Mouse (Mus musculus): ENCODE results near the gene Map3k4.

Gene Map3k4

DNA sequence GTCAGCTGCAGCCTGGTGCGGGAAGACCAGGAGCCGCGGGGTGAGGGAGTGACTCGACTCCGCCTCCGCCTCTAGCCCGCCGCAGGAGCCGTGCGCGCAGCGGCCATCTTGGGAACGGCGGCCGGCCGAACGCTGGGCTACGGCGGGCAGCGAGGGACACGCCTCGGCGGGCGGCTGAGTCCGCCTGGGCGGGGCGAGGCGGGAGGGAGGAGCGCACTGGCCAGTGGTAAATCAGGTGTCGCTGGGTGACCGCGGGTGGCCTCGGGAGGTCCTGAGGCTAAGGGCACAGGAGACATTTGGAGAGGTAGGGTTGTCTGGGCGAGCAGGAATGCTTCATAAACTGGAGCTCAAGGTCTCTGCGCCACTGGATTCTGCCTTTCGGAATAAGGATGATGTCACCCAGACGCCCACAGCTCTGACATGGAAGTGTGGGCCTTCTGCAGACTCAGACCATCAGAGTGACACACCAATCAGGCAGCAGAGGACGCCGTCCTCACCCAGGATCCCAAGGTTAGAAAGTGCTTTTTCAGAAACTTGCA is at the start of gene Map3k4:
Gene Map3k4 (minus strand): TSS at position 134 of the 539 bp plus-strand sequence.
- DNase-seq: peak; percentile 94 to 98

DNA sequence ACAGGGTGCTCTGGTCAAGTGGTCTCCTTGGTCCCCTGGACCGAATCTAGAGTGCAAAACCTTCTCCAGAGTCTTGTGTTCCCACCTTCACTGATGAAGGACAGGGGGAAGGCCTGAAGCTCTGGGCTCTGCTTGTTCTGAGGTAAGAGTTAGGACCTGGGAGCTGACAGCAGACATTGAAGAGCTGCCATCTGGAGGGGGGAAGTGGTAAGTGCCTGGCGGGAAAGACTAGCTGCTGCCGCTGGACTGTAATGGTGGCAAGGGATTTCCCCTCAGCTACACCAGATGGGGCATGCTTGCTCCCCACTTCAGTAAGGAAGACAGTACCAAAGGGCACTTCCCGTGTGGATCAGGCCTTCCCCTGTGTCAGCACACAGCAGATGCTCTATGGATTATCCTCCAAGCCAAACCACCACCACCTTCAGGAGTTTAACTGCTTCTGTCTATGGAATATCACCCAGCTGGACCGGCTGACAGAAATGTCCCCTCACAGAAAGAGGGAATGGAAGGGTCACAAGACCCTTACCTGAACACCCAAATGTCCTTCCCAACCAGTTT is 48.9 kb upstream of the Map3k4 start:
- DNase-seq: peak; percentile 77 to 79

DNA sequence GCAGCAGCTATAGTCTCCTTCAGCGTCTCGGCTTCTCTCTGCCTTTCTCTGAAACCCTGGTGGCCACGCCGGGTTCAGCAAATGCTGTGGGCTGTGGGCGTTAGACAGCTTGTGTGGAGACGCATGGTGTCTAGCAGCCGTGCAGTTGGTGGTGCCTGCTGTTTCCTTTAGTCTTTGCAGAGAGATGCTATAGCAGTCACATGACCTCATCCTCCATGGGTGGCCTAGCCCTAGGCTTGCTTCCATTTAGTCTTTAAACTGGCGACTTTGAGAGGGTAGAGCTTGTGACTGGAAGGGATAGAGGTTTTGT is 45.8 kb upstream of the Map3k4 start:
- DNase-seq: no peak

DNA sequence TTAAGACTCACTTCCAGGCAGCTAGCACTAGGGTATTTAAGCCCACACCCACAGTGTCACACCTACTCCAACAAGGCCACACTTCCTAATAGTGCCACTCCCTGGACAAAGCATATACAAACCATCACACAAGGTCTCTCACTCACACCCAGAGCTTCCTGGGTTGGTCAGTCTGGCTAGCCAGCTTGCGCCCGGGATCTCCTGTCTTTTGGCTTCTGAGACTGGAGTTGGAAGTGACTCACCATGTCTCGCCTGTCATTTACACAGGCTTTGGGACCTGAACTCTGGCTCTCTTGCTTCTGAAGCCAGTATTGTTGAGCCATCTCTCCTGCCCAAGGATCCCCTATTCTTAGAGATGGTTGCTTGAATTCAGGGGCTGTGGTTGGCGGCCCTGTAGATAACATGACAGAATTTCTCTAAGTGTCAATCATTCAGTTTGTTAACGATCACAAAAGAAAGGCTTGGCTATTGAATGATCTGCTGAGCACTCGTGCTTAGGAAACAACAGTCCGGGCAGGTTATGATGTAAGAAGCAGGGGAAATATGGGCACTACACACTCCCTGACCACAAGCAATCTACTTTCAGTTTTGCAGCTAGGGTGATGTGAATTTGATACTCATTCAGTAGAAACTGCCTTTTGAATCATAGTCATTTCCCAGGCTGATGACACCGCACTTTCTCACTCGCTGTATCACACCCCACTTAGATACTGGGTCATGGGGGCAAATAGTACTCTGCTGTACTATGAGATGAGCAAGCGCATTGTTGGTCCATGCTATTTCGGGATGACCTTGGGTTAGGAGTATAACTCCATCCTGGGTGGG is 45.2 kb upstream of the Map3k4 start:
- DNase-seq: no peak

DNA sequence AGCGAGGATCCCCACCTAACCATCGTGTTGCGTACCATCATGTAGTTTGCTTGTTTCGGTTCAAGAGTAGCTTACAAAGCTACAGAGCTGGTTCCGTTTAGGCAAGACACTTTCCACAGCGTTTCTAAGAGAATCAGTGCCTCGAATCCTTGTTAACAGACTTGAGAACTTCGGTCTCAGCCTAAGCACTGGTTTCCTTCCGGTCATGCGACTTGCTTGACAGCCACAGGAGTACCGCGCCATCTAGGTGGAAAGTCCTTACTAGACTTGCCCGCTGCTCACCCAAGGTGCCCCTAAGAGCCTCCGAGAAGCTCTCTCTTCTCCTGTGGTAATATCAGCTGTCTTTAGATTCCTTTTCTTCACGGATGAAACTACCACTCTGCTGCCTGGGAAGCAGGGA is 41.3 kb upstream of the Map3k4 start:
- DNase-seq: no peak

DNA sequence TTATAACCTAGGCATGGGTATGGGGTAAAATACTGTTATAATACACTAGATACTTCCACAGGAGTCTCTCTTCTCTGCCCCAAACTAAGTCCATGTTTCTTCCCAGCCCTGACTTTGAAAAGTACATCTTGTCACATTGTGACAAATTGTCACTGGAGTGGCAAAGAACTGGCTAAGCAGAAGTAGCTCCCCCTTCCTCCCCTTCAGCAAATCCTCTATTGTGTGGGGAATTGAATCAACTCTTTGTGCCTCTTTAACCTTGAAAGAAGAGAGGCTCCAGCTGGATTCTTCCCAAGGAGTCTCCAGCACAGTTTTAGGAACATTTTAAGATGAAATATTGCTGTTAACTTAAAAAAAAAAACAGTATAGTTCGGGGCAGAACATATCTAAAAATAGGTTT is 34.2 kb upstream of the Map3k4 start:
- DNase-seq: no peak

DNA sequence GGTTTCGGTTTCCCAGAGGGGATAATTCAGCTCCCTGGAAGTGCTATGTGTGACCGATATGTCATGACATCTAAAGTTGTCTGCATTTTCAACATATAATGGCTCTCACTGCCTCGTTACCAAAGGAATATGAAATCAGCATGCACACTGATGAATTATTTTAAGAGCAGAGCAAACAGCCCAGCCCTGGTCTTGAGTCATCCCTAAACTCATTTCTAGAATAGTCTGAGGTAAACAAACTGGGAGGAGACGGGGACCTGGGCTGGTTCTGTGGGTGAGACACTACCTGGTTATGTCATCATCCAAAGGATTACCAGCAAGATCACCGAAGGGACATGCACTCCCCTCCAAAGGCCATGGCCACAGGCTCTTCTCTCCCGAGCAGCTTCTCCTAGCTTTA is 33.0 kb upstream of the Map3k4 start:
- DNase-seq: no peak

DNA sequence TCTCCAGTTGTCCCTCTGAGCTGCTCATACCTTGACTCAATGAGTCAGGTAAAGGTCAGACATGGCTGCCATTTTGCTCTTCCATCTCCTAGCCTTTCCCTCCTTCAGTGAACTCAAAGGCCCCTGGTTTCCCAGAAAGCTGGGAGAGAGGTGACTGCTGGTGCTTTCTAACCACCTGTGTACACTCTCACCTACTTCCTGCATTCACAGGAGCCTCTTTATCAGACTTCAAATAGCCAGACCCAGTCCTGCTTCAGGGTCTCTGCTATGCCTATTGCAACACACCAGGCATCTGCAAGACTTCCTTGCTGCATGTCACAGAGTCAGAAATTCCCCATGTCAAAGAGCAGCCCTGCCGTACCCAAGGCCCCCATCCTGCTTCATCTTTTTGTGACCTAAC is 28.9 kb upstream of the Map3k4 start:
- no peak for DNase-seq

DNA sequence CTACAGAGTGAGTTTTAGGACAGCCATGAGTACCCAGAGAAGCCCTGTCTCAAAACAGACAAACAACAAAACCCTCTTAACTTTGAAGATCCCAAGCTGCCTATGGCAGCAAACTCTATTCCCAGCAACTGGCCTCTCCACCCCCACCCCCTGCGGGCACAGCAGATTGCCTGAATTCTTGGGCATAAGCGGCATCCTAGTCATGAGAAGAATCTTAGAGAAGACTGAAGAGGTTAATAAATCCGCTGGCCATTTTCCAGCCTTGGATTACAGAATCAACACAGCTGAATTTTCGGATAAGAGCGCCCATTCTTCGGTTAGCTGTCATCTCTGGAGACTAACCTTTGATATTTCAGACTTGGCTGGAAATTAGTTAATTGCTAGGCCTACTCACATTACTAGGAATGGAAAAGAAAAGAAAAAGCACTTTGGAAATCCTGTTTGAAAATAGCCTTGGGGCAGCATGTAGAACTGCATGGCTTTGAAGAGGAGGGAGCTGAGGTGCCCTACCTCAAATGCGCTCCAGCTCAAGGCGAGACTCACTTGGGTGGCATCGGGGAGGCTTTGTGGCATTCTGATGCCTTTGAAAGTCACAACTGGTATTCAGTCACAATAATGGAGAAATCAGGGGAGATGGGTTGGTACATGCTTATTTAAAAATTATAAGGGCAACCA is 25.2 kb upstream of the Map3k4 start:
- peak in 1 of 2 experiments; percentile 30 for DNase-seq

DNA sequence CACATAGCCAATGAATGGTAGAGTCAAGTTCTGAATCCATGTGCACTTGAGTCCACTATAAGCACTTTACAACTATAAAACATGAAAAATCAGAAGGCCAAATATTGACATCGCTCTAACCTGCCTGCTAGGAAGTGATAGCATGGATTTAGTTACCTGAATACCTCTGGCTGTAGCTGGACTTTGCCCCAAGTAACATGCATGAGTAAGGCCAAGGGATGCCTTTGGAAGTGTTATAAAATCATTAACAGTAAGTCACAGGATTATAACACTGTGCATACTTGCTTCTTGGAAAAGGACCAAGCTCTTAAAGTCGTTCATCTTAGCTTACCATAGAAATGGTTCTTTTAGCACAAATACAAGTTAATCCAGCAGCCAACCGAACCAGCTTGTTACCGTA is 18.6 kb upstream of the Map3k4 start:
- peak; percentile 59 to 78 for DNase-seq

DNA sequence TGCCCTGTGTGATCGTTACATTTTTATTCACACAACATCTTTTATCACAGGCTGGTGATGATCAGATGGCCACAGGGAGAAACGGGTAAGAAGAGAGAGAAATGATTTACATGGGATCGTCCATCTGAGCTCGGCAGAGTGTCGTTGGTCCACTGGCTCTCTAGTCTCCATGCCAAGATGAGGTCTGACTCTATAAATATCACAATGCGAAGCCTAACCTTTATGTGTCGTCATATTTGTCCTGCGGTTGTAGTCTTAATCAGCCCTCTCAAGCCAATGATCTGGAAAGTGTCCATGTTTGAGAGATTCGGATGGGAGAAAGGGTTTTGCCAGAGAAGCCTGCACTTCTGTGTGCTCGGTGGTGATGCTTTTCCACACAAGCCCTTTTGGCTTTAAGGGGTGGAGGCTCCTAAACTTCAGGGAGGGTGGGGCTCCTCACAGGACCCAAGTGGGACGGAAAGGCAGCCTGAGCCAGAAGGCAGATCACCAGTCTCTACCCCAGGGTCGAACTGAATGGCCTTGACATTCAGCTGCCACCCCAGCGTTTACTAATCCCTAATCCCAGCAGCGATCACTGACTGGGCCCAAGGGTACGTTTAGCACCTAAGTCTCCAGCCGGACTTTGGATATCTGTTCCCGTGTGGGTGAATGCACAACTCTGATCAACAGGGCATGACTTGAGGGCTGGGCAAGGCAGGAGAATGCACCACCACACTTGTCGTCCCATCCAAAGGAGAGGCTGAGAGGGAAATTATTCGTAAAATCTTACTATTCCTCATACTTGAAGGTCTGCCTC is 17.7 kb upstream of the Map3k4 start:
- peak; percentile 65 to 71 for DNase-seq

DNA sequence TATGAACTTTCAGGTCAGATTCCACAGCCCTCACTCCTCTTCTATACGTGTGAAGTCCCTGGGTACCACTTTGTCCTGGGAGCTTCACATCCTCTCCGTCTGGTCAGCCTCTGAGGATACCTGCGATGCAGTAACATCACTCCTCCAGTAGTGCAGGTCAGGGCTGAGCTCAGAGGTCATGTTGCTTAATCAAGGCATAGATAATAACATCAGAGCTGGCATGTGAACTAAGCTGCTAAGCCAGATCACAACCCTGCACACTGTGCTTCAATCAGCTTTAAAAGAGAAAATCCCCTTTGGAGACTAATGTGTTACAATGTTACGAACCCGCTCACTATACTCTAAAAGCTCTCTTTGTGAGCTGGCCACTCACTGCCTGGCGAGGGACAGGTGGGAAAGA is 16.5 kb upstream of the Map3k4 start:
- DNase-seq: no peak

DNA sequence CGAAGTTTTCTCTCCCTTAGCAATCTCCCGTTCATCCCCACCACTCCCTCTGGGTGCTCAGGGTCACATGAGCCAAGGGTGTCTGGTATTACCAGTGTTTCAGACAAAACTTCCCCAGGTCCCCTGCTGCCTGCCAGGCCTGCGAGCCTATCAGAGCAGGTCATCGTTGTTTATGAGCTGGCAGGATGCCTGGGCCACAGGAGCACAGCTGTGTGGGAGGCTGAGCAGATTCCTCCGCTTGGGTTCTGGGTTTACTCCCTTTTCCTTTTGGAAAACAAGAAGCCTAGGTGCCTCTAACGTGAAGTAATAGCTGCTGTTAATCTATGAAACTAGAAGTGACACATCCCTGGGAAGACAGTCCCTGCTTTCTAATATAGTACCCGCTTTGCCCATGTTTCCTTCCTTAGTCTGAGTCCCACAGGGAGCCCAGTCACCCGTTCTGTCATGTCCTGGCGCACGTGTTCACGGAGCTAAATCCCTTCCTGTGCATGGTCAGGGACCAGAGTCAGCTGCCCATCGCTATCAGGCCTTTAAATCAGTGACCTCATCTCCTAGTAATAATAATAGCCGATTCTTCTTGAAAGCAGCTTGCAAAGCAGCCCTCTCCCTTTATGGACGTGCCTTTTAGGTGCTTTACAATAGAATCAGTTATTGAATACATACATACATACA is 9.4 kb upstream of the Map3k4 start:
- peak; percentile 84 to 86 for DNase-seq

DNA sequence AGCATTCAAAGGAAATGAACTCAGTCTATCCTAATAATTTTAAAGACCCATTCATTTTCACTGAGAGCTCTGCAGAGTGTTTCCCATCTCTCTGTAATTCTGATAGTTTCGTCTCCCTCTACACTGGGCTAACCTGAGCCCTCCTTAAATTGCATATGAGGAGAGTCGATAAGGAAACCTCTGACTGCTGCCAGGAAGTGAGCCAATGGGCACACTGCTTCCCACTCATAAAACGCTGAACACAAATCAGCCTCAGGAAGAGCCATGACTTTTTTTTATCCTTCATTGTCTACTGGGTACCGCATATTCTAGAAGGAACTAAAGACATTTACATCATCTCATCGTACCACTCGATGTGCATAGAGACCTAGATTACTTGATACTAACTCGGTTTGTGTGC is 1.2 kb upstream of the Map3k4 start:
- no peak for DNase-seq

DNA sequence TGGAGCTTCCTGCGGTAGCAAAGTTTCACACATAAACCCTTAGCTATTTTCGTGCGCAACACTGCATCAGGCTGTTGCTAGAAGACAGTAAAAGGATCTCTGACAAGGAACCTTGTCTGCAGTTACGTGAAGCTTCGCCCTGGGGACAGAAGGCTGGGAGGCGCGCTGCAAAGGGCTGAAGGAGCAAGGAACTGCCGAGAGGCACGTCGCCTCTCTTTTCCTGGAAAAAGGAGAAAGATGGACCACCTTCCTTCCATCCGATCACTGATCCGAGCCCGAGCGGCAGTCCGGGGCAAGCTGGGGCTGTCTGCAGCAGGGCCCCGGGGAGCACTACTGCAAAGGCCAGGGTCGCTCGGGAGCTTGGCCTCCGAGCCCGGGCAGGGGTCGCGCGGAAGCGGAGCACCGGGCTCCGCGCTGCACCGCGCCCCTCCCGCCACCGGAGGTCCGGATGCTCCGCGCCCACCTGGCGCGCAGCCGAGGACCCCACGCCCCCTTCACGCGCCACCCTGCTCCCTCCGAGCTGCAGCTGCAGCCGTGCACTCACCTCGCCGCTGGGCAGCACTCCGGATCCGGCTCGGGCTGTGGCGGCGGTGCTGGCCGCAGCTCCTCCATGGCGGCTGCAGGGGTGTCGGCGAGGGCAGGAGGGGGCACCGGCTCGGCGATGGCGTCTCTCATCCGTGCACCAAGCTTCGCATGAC is 493 bp downstream of the Map3k4 start:
- DNase-seq: no peak

DNA sequence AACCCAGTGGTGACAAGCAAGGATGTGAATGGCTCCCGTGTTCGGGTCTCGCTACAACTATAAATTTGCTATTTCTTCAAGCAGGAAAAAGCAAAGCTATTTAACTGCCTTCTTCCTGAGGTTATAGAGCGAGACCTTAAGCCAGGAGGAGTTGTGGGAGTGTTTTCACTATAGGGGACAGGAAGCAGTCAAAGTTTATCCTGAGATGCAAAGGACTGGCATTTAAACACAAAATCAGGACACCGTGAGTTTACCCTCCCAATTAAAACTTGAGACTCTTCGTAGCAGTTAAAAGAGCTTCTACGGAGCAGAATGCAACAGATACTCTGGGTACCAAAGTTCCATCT is 1.0 kb downstream of the Map3k4 start:
- DNase-seq: no peak

DNA sequence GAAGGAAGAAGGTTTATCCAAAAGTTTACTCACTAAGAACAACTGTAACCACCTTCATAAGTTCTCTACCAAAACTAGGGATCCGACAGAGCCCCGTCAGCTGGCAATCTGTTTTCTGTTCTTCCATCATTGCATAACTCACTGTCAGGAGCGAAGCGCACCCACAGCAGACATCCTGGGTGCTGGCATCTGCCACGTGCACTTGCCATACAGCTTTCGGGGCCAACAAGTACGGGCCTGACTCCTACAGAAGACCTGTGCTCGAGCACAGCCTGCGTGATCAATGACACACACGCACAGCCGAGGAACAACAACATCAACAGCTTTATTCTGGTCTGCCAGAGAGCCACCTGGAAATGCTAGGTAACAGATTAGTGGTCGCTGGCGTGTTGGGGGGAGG is 2.3 kb downstream of the Map3k4 start:
- no peak for DNase-seq

DNA sequence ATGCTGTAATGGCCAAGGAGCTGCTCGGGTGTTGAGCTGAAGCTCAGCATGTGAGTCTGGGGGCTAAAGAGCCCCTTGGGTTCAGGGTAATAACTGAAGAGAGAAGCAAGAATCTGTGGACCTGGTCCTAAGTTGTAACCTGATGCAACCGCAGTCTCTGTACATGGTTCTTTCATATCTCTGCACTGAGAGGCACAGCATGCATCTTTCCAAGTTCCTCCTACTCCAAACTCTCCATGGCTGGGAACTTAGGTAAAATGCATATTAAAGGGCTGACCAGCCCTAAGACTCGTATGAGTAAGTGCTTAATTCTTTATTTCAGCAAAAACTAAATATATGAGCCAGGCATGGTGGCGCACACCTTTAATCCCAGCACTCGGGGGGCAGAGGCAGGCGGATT is 6.3 kb downstream of the Map3k4 start:
- no peak for DNase-seq

DNA sequence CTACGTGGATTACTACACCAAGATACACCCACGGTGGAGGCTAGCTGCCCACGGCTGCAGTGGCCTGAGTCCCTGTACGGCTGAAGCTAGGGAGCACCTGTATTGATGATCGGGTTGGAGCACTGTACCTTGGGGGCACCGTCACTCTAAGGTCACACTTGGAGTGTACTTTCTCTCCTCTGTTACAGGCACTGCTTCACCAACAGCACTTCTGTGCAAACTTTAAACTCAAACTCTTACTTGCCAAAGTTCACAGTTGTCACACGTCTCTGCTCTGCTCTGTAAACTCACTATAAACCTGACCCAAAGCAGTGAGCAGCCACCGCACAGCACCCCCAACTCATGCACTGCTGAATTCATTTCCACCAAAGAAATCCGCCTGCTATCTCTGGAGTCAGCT is 9.1 kb downstream of the Map3k4 start:
- peak in 1 of 2 experiments; percentile 19 for DNase-seq

DNA sequence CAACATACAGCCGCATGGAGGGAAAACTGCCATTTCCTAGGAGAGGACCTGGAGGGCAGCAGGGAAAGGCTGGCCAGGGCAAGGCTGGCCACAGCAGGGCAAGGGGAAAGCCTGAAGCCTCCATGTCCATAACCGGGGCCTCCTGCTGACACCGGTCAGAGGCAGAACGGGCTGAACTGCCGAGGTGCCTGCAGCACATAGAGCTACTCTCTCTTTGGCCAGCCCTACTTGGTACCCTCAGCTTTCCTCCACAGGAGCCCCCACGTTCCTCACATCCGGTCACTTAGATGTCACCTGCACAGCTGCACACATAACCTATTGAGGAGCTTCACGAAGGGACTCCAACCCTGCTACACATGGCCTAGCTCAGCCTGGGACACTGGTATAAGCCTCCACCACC is 9.5 kb downstream of the Map3k4 start:
- DNase-seq: peak in 1 of 2 experiments; percentile 32

DNA sequence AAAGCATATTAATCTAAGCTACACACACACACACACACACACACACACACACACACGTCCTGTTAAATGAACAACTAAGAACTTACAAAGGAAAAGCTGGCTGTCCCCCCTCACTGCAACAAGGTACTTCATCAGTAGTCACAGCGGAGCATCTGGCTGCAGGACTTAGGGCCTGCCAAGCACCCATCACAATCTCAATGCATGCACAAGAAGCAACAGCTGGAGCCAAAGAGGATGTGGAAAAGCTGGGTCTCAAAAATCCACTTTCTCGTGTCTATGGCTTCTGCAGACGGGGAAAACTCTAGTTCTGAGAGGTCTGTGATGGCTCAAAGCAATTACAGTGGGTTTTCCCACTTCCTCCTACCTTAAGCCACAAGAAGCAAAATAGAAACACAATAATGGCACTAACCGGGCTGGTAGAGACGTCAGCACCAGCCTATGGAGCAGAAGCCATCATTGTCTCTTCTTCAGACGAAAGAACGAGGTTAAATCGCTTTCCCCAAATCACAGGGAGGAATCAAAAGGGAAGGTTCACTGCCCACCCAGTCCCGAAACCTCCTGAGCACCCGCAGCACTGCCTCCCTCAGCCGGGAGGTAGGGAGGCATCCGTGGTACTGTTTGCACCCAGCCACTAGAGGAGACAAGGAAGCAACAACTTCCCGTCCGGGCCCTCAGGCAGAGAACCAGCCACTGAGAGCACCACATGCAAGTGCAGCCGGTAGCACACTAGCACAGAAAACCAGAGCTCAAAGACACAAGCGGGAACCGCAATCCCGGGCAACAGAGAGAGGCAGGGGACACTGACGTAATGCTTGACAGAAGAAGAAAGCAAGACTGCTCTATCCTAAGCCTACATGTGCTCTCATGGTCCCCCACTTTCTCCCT is 11.1 kb downstream of the Map3k4 start:
- no peak for DNase-seq

All from kidney, postnatal 36 days (tissue).